Mouse (Mus musculus) CH12.LX (cell line): Measurements from ENCODE around the gene Polr2m. TPM values are rescaled to one million over a fixed set of nuclear protein-coding genes. Genes with fewer than 3 reads are reported as not detected.

Experiments used
- DNase-seq: peaks from one replicate; pipeline ENCODE4 v3.0.0-alpha.2; 2013; ENCODE audit errors: extremely low read depth
- H3K27ac ChIP-seq: 2 replicates; pipeline ENCODE4 v1.5.1; 2012; ENCODE audit warnings: low read depth, mild to moderate bottlenecking, control low read depth, moderate library complexity; ENCODE audit not compliant: insufficient read depth
- H3K27me3 ChIP-seq: replicated peaks from 2 replicates; pipeline ENCODE3; 2012; ENCODE audit warnings: inconsistent platforms
- H3K36me3 ChIP-seq, 2 experiments: replicated peaks in 1 of 2; 2 replicates each; pipeline versions ENCODE3 to v1.6.1; 2012; ENCODE audit warnings: inconsistent platforms in 1 of 2, low read length in 1 of 2, mild to moderate bottlenecking in 1 of 2, mixed read lengths in 1 of 2, moderate library complexity in 1 of 2; ENCODE audit not compliant: control insufficient read depth in 1 of 2, insufficient read depth in 1 of 2
- H3K4me1 ChIP-seq, 2 experiments: 2 replicates each; pipeline ENCODE4 v1.6.1; 2012; ENCODE audit warnings: inconsistent platforms in 1 of 2, moderate library complexity in 1 of 2; ENCODE audit not compliant: insufficient read depth in 2 of 2, control insufficient read depth in 1 of 2
- H3K4me2 ChIP-seq: 2 replicates; pipeline ENCODE4 v1.6.1; 2012; ENCODE audit warnings: low read depth, mild to moderate bottlenecking, control low read depth; ENCODE audit not compliant: poor library complexity, insufficient read depth, severe bottlenecking
- H3K4me3 ChIP-seq, 3 experiments: fragments of 150-350 bp in 1 of 3; sonication (generic) in 1 of 3; replicated peaks in 1 of 3; 2 replicates each; pipeline versions ENCODE3 to v1.5.1; 2011 to 2012; ENCODE audit warnings: low read depth in 2 of 3, low read length in 2 of 3, mild to moderate bottlenecking in 2 of 3, moderate library complexity in 2 of 3, control low read depth in 1 of 3, improper control_type of control experiment in 1 of 3, inconsistent platforms in 1 of 3, mixed read lengths in 1 of 3; ENCODE audit not compliant: poor library complexity in 1 of 3
- H3K79me2 ChIP-seq: replicated peaks from 2 replicates; pipeline ENCODE4 v1.6.1; 2012; ENCODE audit warnings: mild to moderate bottlenecking, moderate library complexity; ENCODE audit not compliant: control insufficient read depth, poor library complexity, insufficient read depth, severe bottlenecking; ENCODE audit errors: extremely low read depth
- H3K9ac ChIP-seq: 2 replicates; pipeline ENCODE4 v1.6.1; 2012; ENCODE audit warnings: low read depth, mild to moderate bottlenecking, control low read depth, moderate library complexity; ENCODE audit not compliant: insufficient read depth
- H3K9me3 ChIP-seq: replicated peaks from 2 replicates; pipeline ENCODE3; 2012; ENCODE audit warnings: low read length, inconsistent platforms, mixed read lengths
- CHD2 ChIP-seq: IDR thresholded peaks from 2 replicates; pipeline ENCODE4 v1.6.1; 2011; ENCODE audit warnings: low read length, improper control_type of control experiment
- CTCF ChIP-seq, 2 experiments: IDR thresholded peaks in 1 of 2; conservative IDR thresholded peaks in 1 of 2; 2 replicates each; pipeline ENCODE4 v1.5.1; 2011 to 2012; ENCODE audit warnings: low read depth in 2 of 2, low read length in 2 of 2, improper control_type of control experiment in 1 of 2, inconsistent platforms in 1 of 2, mild to moderate bottlenecking in 1 of 2, moderate library complexity in 1 of 2
- E2F4 ChIP-seq: IDR thresholded peaks from 2 replicates; pipeline ENCODE4 v1.6.1; 2011; ENCODE audit warnings: low read depth, low read length, improper control_type of control experiment; ENCODE audit not compliant: insufficient replicate concordance
- ELF1 ChIP-seq: IDR thresholded peaks from 2 replicates; pipeline ENCODE4 v1.6.1; 2014; ENCODE audit warnings: low read depth, mild to moderate bottlenecking, inconsistent platforms, low read length, improper control_type of control experiment
- ETS1 ChIP-seq: conservative IDR thresholded peaks from 2 replicates; pipeline ENCODE4 v1.6.1; 2012; ENCODE audit warnings: low read depth, mild to moderate bottlenecking, inconsistent platforms, low read length, improper control_type of control experiment, moderate library complexity
- HCFC1 ChIP-seq: IDR thresholded peaks from 2 replicates; pipeline ENCODE4 v1.6.1; 2012; ENCODE audit warnings: low read depth, mild to moderate bottlenecking, inconsistent platforms, low read length, improper control_type of control experiment
- IRF4 ChIP-seq: IDR thresholded peaks from 2 replicates; pipeline ENCODE4 v1.6.1; 2014; ENCODE audit warnings: low read depth, mild to moderate bottlenecking, inconsistent platforms, low read length, improper control_type of control experiment
- MEF2A ChIP-seq: IDR thresholded peaks from 2 replicates; pipeline ENCODE4 v1.6.1; 2014; ENCODE audit warnings: low read depth, mild to moderate bottlenecking, inconsistent platforms, low read length, improper control_type of control experiment, borderline replicate concordance
- MXI1 ChIP-seq: IDR thresholded peaks from 2 replicates; pipeline ENCODE4 v1.6.1; 2011; ENCODE audit warnings: mild to moderate bottlenecking, low read depth, low read length, improper control_type of control experiment
- MYC ChIP-seq: IDR thresholded peaks from 2 replicates; pipeline ENCODE4 v1.6.1; 2011; ENCODE audit warnings: low read depth, mild to moderate bottlenecking, improper control_type of control experiment, low read length
- NRF1 ChIP-seq: IDR thresholded peaks from 2 replicates; pipeline ENCODE4 v1.6.1; 2014; ENCODE audit warnings: low read depth, mild to moderate bottlenecking, inconsistent platforms, low read length, improper control_type of control experiment, moderate library complexity
- PAX5 ChIP-seq: IDR thresholded peaks from 2 replicates; pipeline ENCODE4 v1.6.1; 2012; ENCODE audit warnings: low read length, inconsistent platforms, mixed read lengths
- POLR2A ChIP-seq: IDR thresholded peaks from 2 replicates; pipeline ENCODE4 v1.6.1; 2011; ENCODE audit warnings: low read depth, mild to moderate bottlenecking, improper control_type of control experiment, low read length
- RCOR1 ChIP-seq: conservative IDR thresholded peaks from 2 replicates; pipeline ENCODE4 v1.6.1; 2012; ENCODE audit warnings: low read depth, mild to moderate bottlenecking, inconsistent platforms, low read length, improper control_type of control experiment
- SIN3A ChIP-seq: IDR thresholded peaks from 2 replicates; pipeline ENCODE4 v1.6.1; 2012; ENCODE audit warnings: low read length, improper control_type of control experiment, inconsistent platforms
- SMC3 ChIP-seq: IDR thresholded peaks from 2 replicates; pipeline ENCODE4 v1.6.1; 2011; ENCODE audit warnings: low read depth, low read length, improper control_type of control experiment
- ZKSCAN1 ChIP-seq: IDR thresholded peaks from 2 replicates; pipeline ENCODE4 v1.6.1; 2012; ENCODE audit warnings: low read depth, inconsistent platforms, low read length, improper control_type of control experiment, borderline replicate concordance
- ZMIZ1 ChIP-seq: IDR thresholded peaks from 2 replicates; pipeline ENCODE4 v1.6.1; 2012; ENCODE audit warnings: low read depth, mild to moderate bottlenecking, inconsistent platforms, low read length, improper control_type of control experiment
- ZNF384 ChIP-seq: IDR thresholded peaks from 2 replicates; pipeline ENCODE4 v1.6.1; 2012; ENCODE audit warnings: low read depth, low read length, improper control_type of control experiment, inconsistent platforms
- dilution Hi-C: fragments of 300-500 bp; cut with MboI; formaldehyde crosslinking; loops from 2 replicates; pipeline ENCODE4 v1.14.3; 2020; ENCODE audit warnings: low sequenced_read_pairs; ENCODE audit not compliant: extremely low pct_unique_long_range_greater_than_20kb, extremely low pct_ligation_motif_present
- in situ Hi-C: fragments of 300-500 bp; cut with MboI; formaldehyde crosslinking; loops from 3 replicates; pipeline ENCODE4 v1.14.3; 2019; ENCODE audit warnings: low sequenced_read_pairs, low pct_ligation_motif_present, low pct_unique_long_range_greater_than_20kb, mixed read lengths
- polyA plus RNA-seq: library from polyadenylated mRNA; unstranded; fragments of >175 nt; gene quantifications from 2 replicates; pipeline ENCODE4 v1.2.1, GENCODE M21; 2012; ENCODE audit warnings: low read depth; ENCODE audit not compliant: insufficient read length
- total RNA-seq, 2 experiments: library from RNA; depleted of rRNA; stranded (reverse); fragments of 300-350 nt in 1 of 2; fragments of >200 nt in 1 of 2; gene quantifications; 2 replicates each; pipeline ENCODE4 v1.2.3; 2012 to 2014

Polr2m gene
- total and polyA plus RNA-seq, 3 experiments = 147 to 255 (median 224) TPM

DNA sequence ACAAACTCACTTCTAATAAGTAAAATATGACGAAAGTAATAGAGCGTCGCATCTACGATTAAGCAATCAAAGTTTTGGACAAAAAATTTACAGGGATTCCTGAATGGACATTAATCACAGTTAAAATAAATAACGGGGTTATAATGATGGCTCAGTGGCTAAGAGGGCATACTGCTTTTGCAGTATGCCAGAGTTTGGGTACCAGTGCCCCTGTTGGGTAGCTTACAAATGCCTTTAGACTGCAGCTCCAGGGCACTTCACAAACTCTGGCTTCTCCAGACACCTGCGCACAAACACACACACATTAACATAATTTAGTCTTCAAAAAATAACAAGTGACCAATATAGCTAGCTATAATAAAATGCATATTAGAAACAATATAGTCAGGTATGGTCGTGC, 392 bp upstream of the Polr2m start:
- Histone ChIP-seq H3K79me2 (peaks cover 36% of the 10 kb centered on the region), H3K27me3 (no peaks in the 10 kb centered on the region), H3K4me2 (peak overlapping the region; percentile 37), H3K4me3 (peak overlapping the region in 2 of 3 experiments; percentile 21 to 92), H3K36me3 (peaks cover 22 to 24% of the 10 kb centered on the region in 2 experiments), H3K9me3 (no peaks in the 10 kb centered on the region), H3K4me1 (peaks cover 2 to 33% of the 10 kb centered on the region in 2 experiments; a peak in 3 of 4 replicates), H3K9ac (peak overlapping the region; percentile 44; the same call in 1 of the 2 replicates), H3K27ac (no peak overlapping the region)
- DNase-seq = no peak
- in situ Hi-C loops (no loop called here), dilution Hi-C loops (no loop called here)
- no peak for TF ChIP-seq ZMIZ1
- no peak for TF ChIP-seq ZNF384
- TF ChIP-seq MEF2A = no peak
- no peak for TF ChIP-seq POLR2A
- no peak for TF ChIP-seq ZKSCAN1
- TF ChIP-seq IRF4 = no peak
- no peak for TF ChIP-seq NRF1
- TF ChIP-seq PAX5 = no peak
- no peak for TF ChIP-seq ETS1
- no peak for TF ChIP-seq CTCF (conservative IDR thresholded peaks at IDR 0.05 in 1 of 2, IDR thresholded peaks at IDR 0.05 in 1 of 2; ENCODE audit: low read depth in 2 of 2, low read length in 2 of 2)
- no peak for TF ChIP-seq RCOR1
- TF ChIP-seq MXI1 = no peak

DNA sequence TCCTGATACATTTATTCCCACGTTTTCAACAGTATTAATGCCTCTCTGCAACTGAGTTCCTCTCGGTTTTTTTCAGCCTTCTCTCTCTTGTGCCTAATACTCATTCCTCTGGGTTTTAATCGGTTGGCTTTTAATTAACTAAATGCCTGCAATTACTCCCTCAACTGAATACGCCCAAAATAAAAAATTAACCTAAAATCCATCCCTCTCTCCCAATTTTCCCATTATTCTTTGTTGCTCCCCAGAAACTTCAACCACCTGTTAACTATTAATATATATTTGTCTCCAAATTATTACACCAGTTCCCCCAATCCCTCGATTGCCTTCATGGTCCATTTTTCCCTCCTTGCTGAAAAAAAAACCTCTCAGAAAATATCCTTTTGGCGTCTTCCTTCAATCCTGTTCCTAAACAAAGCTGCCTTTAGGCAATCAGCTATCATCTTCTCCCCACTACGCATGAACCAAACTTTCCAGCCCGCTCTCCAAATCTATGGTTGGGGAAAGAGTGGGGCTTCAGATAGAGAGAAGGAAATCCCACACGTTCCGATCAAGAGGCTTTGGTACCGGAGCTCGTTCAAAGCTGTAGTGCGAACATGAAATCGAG, 762 bp downstream of the Polr2m start:
- Histone ChIP-seq H3K4me3 (peak overlapping the region; percentile 92 to 98 (median 92)), H3K9me3 (no peaks in the 10 kb centered on the region), H3K4me2 (peak overlapping the region; percentile 88), H3K9ac (peak overlapping the region; percentile 99), H3K27me3 (no peaks in the 10 kb centered on the region), H3K27ac (peak overlapping the region; percentile 83), H3K79me2 (peaks cover 41% of the 10 kb centered on the region), H3K36me3 (peaks cover 33 to 36% of the 10 kb centered on the region in 2 experiments), H3K4me1 (peaks cover 2 to 35% of the 10 kb centered on the region in 2 experiments; a peak in 3 of 4 replicates)
- dilution Hi-C loops (no loop called here), in situ Hi-C loops (no loop called here)
- TF ChIP-seq MYC (0 out of 2 replicates have a peak, but pooled peaks have one; percentile 55), ZMIZ1 (no peak), SMC3 (no peak), CTCF (conservative IDR thresholded peaks at IDR 0.05 in 1 of 2, IDR thresholded peaks at IDR 0.05 in 1 of 2; ENCODE audit: low read depth in 2 of 2, low read length in 2 of 2) (no peak), CHD2 (no peak), HCFC1 (no peak), E2F4 (no peak), SIN3A (peak; percentile 51), ELF1 (no peak), ETS1 (no peak), PAX5 (no peak)
- no peak for DNase-seq
